Mouse (Mus musculus) embryonic fibroblast, embryonic 13.5 days (primary cell): ENCODE measurements at regions not wholly inside any gene's neighbourhood (a gene's known extent, or its start where the extent isn't known, plus 50 kb on each side); places are given as distances from the start of the nearest gene placed in this dataset.
A peak's percentile ranks its signal among the peaks of the same experiment; 100 is the strongest.

Source experiments
- H3K27ac ChIP-seq: 2 replicates; pipeline ENCODE4 v1.5.1; 2012; ENCODE audit warnings: low read length, control low read depth, inconsistent platforms; ENCODE audit not compliant: insufficient read depth
- H3K4me1 ChIP-seq: 2 replicates; pipeline ENCODE4 v1.6.1; 2011; ENCODE audit warnings: low read length; ENCODE audit not compliant: control insufficient read depth, insufficient read depth
- H3K4me3 ChIP-seq: 2 replicates; pipeline ENCODE4 v1.5.1; 2011; ENCODE audit warnings: mild to moderate bottlenecking, control low read depth, low read length; ENCODE audit not compliant: insufficient read depth
- CTCF ChIP-seq: IDR thresholded peaks from 2 replicates; pipeline ENCODE4 v1.5.1; 2011; ENCODE audit warnings: mild to moderate bottlenecking, control low read depth, low read length, moderate library complexity, borderline replicate concordance; ENCODE audit not compliant: insufficient read depth
- POLR2A ChIP-seq: IDR thresholded peaks from 2 replicates; pipeline ENCODE4 v1.6.1; 2011; ENCODE audit warnings: low read depth, mild to moderate bottlenecking, control low read depth, low read length, moderate library complexity

DNA sequence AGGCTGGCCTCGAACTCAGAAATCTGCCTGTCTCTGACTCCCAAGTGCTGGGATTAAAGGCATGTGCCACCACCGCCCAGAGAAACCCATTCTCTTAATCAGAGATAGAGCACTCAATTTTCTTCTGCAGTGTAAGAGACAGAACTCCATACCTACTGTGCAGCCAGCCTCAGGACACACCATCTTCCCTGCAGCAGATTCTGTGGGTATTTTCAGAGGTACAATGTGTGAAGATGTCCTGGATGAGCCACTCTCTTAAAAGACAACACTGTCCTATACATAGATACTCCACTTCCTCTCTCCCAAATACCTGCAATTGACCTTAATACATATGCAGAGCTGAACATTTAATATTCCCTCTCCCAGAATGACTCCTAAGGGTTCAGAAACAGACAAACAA lies 111.5 kb downstream of the Nr1d2 start:
- Histone ChIP-seq H3K4me3 (no peak overlapping the region), H3K27ac (no peak overlapping the region), H3K4me1 (no peaks in the 10 kb centered on the region)
- TF ChIP-seq CTCF (no peak), POLR2A (no peak)

GRCm38 (mm10) chr14:18106901-18107789 lies 131.8 kb downstream of the Nr1d2 start:
- Histone ChIP-seq H3K27ac (peak overlapping the region; percentile 86), H3K4me3 (no peak overlapping the region), H3K4me1 (no peaks in the 10 kb centered on the region)
- TF ChIP-seq POLR2A (no peak), CTCF (no peak)

- Histone ChIP-seq H3K27ac (0 out of 2 replicates have a peak overlapping the region, but pooled peaks have one; percentile 32), H3K4me1 (no peaks in the 10 kb centered on the region), H3K4me3 (no peak overlapping the region)
- no peak for TF ChIP-seq CTCF
- no peak for TF ChIP-seq POLR2A
These were observed 133.3 kb downstream of the Nr1d2 start for GRCm38 (mm10) chr14:18105606-18106005.

DNA sequence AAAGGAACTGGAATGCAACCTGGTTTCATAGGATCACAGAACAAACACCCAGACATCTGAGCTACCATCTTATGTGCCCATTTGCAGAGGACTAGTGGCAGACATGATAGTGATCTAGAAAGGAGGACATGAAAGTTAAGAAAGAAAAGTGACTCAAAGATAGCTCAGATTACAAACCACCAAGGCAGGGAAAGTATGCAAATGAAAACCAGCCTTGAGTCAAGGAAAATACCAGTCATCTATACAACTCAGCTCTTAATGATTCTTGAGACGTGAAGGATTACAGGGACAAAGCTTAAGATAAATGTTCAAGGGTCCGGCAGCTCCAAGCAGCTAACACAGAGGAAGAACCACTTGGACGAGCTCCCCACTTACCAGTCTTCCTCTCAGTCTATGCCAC lies 138.7 kb downstream of the Nr1d2 start:
- Histone ChIP-seq H3K4me3 (no peak overlapping the region), H3K27ac (peak overlapping the region; percentile 44; the same call in 1 of the 2 replicates), H3K4me1 (no peaks in the 10 kb centered on the region)
- TF ChIP-seq CTCF: no peak
- TF ChIP-seq POLR2A: no peak
